Mouse (Mus musculus) heart, embryonic 11.5 days (tissue): ENCODE data around the gene 4921536K21Rik. TPM values are rescaled to one million over a fixed set of nuclear protein-coding genes. Genes with fewer than 3 reads are reported as not detected.

Experiments used
- ATAC-seq: fragments of 200-750 bp; cut with Nextera tagmentation; replicated peaks from 2 replicates; pipeline ENCODE4 v1.8.0; 2017; ENCODE audit warnings: moderate library complexity; ENCODE audit not compliant: insufficient number of reproducible peaks, low FRiP score, low TSS enrichment
- H3K27ac ChIP-seq: fragments of 300-500 bp; sonication (generic); 2 replicates; pipeline ENCODE4 v1.5.1; 2014; ENCODE audit warnings: mild to moderate bottlenecking, low read depth, low read length
- H3K27me3 ChIP-seq: fragments of 300-500 bp; sonication (generic); 2 replicates; pipeline ENCODE4 v1.6.1; 2014; ENCODE audit warnings: mild to moderate bottlenecking, low read length, mixed read lengths; ENCODE audit not compliant: control insufficient read depth, insufficient read depth
- H3K36me3 ChIP-seq: fragments of 300-500 bp; sonication (generic); 2 replicates; pipeline ENCODE4 v1.6.1; 2014; ENCODE audit warnings: mild to moderate bottlenecking, low read length, moderate library complexity, mixed read lengths; ENCODE audit not compliant: control insufficient read depth, insufficient read depth
- H3K4me1 ChIP-seq: fragments of 300-500 bp; sonication (generic); 2 replicates; pipeline ENCODE4 v1.6.1; 2014; ENCODE audit warnings: low read length; ENCODE audit not compliant: control insufficient read depth, insufficient read depth
- H3K4me2 ChIP-seq: fragments of 300-500 bp; sonication (generic); 2 replicates; pipeline ENCODE4 v1.6.1; 2014; ENCODE audit warnings: mild to moderate bottlenecking, moderate library complexity
- H3K4me3 ChIP-seq: fragments of 300-500 bp; sonication (generic); 2 replicates; pipeline ENCODE4 v1.5.1; 2014; ENCODE audit warnings: low read depth, low read length
- H3K9ac ChIP-seq: fragments of 300-500 bp; sonication (generic); 2 replicates; pipeline ENCODE4 v1.6.1; 2014; ENCODE audit warnings: mild to moderate bottlenecking, low read depth, low read length, moderate library complexity
- H3K9me3 ChIP-seq: fragments of 300-500 bp; sonication (generic); replicated peaks from 2 replicates; pipeline ENCODE4 v1.6.1; 2016; ENCODE audit warnings: low read length; ENCODE audit not compliant: control insufficient read depth
- WGBS: fragments of 180-500 bp; shearing (Covaris S2); extraction: QIAGEN DNeasy Blood & Tissue Kit; methylation state at CpG from one replicate; pipeline ENCODE4 v1.1.7; 2014; ENCODE audit not compliant: insufficient replicate concordance; 5-methylcytosine and 5-hydroxymethylcytosine counted together
- polyA plus RNA-seq: library from polyadenylated mRNA; unstranded; fragments of >200 nt; fragmentation: Nextera tagmentation; extraction: Ambion mirVana; gene quantifications from 2 replicates; pipeline ENCODE4 v1.2.1, GENCODE M21; 2014

The 4921536K21Rik gene
- polyA plus RNA-seq, 1 experiment from 2014 or later = not detected

DNA sequence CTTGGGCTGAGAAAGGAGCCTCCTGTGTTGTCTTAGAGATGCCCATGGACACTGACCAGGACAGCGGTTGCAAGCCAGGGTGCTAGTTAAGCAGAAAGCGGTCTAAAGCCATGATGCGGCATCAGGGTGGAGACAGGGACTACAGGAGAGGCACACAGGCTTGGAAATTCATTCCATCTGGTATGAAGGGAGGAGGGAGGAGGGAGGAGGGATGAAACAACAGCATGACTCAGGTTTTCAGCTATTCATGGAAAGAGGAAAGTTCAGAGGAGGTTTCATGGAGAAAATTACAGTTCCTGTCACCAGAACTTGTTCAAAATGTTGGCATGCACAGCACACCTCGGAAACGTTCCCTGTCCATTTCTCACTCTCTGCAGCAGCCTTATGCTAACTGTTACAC, 39.1 kb downstream of the 4921536K21Rik start:
- H3K4me2 ChIP-seq = no peak overlapping the region
- no peaks in the 10 kb centered on the region for H3K4me1 ChIP-seq
- no peaks in the 10 kb centered on the region for H3K36me3 ChIP-seq
- H3K9ac ChIP-seq = no peak overlapping the region
- ATAC-seq = no peak
- H3K9me3 ChIP-seq = no peaks in the 10 kb centered on the region
- WGBS = 82% methylated on average over 5 of the region's 5 CpGs
- no peaks in the 10 kb centered on the region for H3K27me3 ChIP-seq
- H3K4me3 ChIP-seq = no peak overlapping the region
- H3K27ac ChIP-seq = no peak overlapping the region

DNA sequence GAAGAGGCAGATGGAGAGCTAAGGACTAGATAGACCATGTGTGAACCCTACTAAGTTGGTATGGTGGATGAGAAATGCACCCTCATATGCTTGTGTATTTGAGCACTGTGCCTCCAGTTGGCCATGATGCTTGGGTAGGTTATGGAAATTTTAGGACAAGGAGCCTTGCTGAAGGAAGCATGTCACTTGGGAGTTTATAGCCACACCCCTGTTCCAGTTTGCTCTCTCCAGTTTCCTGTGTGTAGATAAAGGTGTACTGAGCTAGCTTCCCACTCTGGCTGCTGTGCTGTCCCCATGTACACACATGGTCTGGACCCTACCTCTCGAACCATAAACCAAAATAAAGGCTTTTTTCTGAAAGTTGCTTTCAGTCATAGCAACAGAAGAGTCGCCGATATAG, 40.7 kb downstream of the 4921536K21Rik start:
- Histone ChIP-seq H3K27me3 (no peaks in the 10 kb centered on the region), H3K4me2 (no peak overlapping the region), H3K9me3 (no peaks in the 10 kb centered on the region), H3K36me3 (no peaks in the 10 kb centered on the region), H3K4me1 (no peaks in the 10 kb centered on the region), H3K27ac (no peak overlapping the region), H3K4me3 (no peak overlapping the region), H3K9ac (no peak overlapping the region)
- 85% methylated on average over 3 of the region's 3 CpGs for WGBS
- no peak for ATAC-seq

DNA sequence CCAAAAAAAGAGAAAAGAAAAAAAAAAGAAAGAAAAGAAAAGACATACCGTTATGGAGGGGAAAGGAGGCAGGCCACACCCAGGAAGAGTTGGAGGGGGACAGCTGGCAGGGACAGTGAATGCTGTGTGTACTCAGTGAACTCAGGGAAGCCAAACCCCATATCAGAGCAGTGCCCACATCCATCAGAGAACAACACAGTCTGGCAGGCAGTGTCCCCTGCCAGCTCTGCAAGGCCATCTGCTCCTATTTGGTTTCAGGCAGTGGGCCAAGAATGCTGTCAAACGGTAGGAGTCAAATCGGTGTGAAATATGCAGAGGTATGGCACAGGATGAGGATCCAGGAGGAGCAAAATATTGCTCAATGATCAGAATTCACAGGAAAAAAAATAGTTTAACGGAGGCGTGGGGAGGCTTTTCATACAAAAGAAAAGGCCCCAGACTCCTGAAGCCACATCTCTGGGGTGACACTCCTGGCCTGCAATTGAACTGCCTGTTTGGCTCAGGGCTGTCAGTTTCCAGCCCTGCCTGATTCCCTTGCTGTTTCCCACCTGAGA, 41.3 kb downstream of the 4921536K21Rik start:
- H3K4me3 ChIP-seq = no peak overlapping the region
- H3K9ac ChIP-seq = no peak overlapping the region
- H3K9me3 ChIP-seq = no peaks in the 10 kb centered on the region
- ATAC-seq = no peak
- H3K27ac ChIP-seq = no peak overlapping the region
- H3K27me3 ChIP-seq = no peaks in the 10 kb centered on the region
- H3K4me1 ChIP-seq = no peaks in the 10 kb centered on the region
- no peak overlapping the region for H3K4me2 ChIP-seq
- WGBS = 75% methylated on average over 5 of the region's 5 CpGs
- H3K36me3 ChIP-seq = no peaks in the 10 kb centered on the region

DNA sequence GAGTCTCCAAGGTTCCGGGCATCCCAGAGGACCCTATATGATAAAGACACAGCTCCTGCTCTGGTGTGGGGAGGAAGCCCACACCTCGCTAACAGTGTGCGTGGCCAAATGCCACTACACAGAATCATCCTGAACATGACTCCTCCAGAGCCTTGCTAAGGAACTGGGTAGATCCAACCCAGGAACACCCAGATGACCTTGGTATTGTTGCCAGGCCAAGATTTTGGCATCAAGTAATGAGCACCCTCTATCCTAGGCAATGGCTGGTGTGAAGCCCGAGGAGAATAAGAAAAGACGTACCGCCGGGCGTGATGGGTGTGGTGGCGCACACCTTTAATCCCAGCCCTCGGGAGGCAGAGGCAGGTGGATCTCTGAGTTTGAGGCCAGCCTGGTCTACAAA, 41.9 kb downstream of the 4921536K21Rik start:
- 0 out of 2 replicates have a peak, but pooled peaks cover 2% of the 10 kb centered on the region for H3K4me1 ChIP-seq
- ATAC-seq = no peak
- no peak overlapping the region for H3K9ac ChIP-seq
- H3K36me3 ChIP-seq = no peaks in the 10 kb centered on the region
- no peak overlapping the region for H3K27ac ChIP-seq
- H3K4me3 ChIP-seq = no peak overlapping the region
- H3K4me2 ChIP-seq = no peak overlapping the region
- H3K27me3 ChIP-seq = no peaks in the 10 kb centered on the region
- no peaks in the 10 kb centered on the region for H3K9me3 ChIP-seq
- WGBS = 92% methylated on average over 10 of the region's 10 CpGs

GRCm38 (mm10) chr11:3851872-3852271, 43.0 kb downstream of the 4921536K21Rik start:
- H3K4me2 ChIP-seq = no peak overlapping the region
- no peak for ATAC-seq
- no peaks in the 10 kb centered on the region for H3K36me3 ChIP-seq

DNA sequence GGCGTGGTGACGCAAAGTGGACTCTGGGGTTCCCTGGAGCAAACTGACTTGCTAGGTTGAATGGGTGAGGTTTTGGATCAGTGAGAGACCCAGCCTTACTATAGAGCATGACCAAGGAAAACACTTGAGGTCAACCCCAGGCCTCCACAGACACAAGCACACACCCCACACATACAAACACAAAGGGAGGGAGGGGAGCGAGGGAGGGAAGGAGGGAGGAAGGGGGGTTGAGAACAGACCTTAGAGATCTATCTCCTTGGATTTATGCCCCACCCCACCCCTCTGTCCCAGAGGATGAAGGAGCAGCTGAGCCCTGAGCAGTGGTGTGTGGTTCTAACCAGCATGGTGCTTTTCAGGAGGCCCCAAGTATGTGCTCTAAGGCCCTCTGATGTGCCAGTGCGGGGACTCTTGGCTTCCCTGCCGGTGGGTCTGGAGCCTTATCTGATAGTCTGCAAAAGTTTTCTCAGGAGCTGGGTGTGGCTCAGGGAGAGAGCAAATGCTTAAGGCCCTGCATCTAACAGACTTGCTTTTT, 44.1 kb downstream of the 4921536K21Rik start:
- Histone ChIP-seq H3K36me3 (no peaks in the 10 kb centered on the region), H3K27ac (no peak overlapping the region), H3K4me2 (no peak overlapping the region), H3K27me3 (no peaks in the 10 kb centered on the region), H3K9me3 (no peaks in the 10 kb centered on the region), H3K4me1 (0 out of 2 replicates have a peak, but pooled peaks cover 2% of the 10 kb centered on the region), H3K9ac (no peak overlapping the region), H3K4me3 (no peak overlapping the region)
- ATAC-seq = no peak
- WGBS = 55% methylated on average over 5 of the region's 5 CpGs

More at GRCm38 (mm10) chr11:3851872-3852271, 43.0 kb downstream of the 4921536K21Rik start:
- WGBS = 77% methylated on average over 4 of the region's 4 CpGs
- Histone ChIP-seq H3K9ac (no peak overlapping the region), H3K27me3 (no peaks in the 10 kb centered on the region), H3K27ac (no peak overlapping the region), H3K9me3 (no peaks in the 10 kb centered on the region), H3K4me1 (0 out of 2 replicates have a peak, but pooled peaks cover 2% of the 10 kb centered on the region), H3K4me3 (no peak overlapping the region)

- Histone ChIP-seq H3K4me3 (no peak overlapping the region), H3K36me3 (no peaks in the 10 kb centered on the region), H3K27me3 (no peaks in the 10 kb centered on the region), H3K27ac (no peak overlapping the region), H3K9me3 (no peaks in the 10 kb centered on the region), H3K4me2 (no peak overlapping the region), H3K9ac (no peak overlapping the region), H3K4me1 (0 out of 2 replicates have a peak, but pooled peaks cover 2% of the 10 kb centered on the region)
- no peak for ATAC-seq
- 73% methylated on average over 2 of the region's 2 CpGs for WGBS
Measured at GRCm38 (mm10) chr11:3850315-3850614, 44.6 kb downstream of the 4921536K21Rik start.

DNA sequence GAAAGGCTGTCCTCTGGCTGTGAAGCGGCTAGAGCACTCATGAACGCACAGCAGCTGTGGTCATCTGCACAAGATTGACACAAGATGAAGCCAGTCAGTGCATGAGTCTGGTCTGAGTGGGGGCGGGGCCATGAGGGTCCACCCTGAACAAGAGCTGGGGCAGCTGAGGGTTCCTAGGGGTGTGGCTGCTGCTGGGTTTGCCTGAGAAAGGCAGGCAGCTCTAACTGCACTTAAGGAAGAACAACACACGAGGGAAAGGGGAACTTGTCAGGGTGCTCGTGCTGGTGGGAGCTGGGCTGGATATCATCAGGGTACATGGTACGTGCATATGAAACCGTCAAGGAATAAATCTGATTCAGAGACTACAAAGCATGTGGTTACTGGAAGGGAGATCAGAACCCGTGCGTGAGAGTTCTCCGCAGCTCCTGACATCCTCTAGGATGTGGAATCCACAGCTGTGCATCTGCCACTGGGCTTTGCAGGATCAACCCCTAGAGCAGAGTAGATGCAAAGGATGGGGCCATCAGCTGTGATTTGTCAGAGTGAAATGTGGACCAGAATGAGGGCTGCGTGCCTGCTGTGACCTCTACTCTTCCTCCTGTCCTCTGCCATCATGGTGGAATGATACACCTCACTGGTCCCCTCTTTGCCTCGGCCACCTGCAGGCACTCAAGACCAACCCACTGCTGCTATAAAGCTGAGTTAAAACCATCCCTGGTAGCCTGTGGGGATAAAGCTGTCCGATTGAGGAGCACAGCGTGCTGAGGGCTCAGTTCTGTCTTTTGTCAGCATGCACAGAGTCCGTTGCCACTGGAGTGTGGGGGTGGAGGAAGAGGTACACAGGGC, 45.2 kb downstream of the 4921536K21Rik start:
- Histone ChIP-seq H3K36me3 (no peaks in the 10 kb centered on the region), H3K4me1 (0 out of 2 replicates have a peak, but pooled peaks cover 3% of the 10 kb centered on the region), H3K9ac (no peak overlapping the region), H3K27ac (no peak overlapping the region), H3K9me3 (no peaks in the 10 kb centered on the region), H3K4me2 (no peak overlapping the region), H3K27me3 (no peaks in the 10 kb centered on the region), H3K4me3 (no peak overlapping the region)
- WGBS = 81% methylated on average over 15 of the region's 15 CpGs
- no peak for ATAC-seq
